Mouse (Mus musculus) kidney, embryonic 16.5 days (tissue): ENCODE measurements at regions not wholly inside any gene's neighbourhood (a gene's known extent, or its start where the extent isn't known, plus 50 kb on each side); places are given as distances from the start of the nearest gene placed in this dataset.

Experiments
- ATAC-seq: fragments of 200-750 bp; cut with Nextera tagmentation; 2 replicates; pipeline ENCODE4 v1.8.0; 2017; ENCODE audit warnings: moderate TSS enrichment; ENCODE audit not compliant: low FRiP score, low TSS enrichment
- H3K27ac ChIP-seq: fragments of 300-500 bp; sonication (generic); 2 replicates; pipeline ENCODE4 v1.5.1; 2014; ENCODE audit warnings: low read length
- H3K27me3 ChIP-seq: fragments of 300-500 bp; sonication (generic); 2 replicates; pipeline ENCODE4 v1.6.1; 2014; ENCODE audit warnings: low read length, control low read depth, mixed read lengths; ENCODE audit not compliant: insufficient read depth
- H3K36me3 ChIP-seq: fragments of 300-500 bp; sonication (generic); 2 replicates; pipeline ENCODE4 v1.6.1; 2014; ENCODE audit warnings: low read length, control low read depth, mixed read lengths; ENCODE audit not compliant: insufficient read depth
- H3K4me1 ChIP-seq: fragments of 300-500 bp; sonication (generic); 2 replicates; pipeline ENCODE4 v1.6.1; 2014; ENCODE audit warnings: low read length, control low read depth, mixed read lengths; ENCODE audit not compliant: insufficient read depth
- H3K4me2 ChIP-seq: fragments of 300-500 bp; sonication (generic); replicated peaks from 2 replicates; pipeline ENCODE4 v1.6.1; 2014; ENCODE audit warnings: low read depth, low read length
- H3K4me3 ChIP-seq: fragments of 300-500 bp; sonication (generic); 2 replicates; pipeline ENCODE4 v1.5.1; 2014; ENCODE audit warnings: mild to moderate bottlenecking, low read length
- H3K9ac ChIP-seq: fragments of 300-500 bp; sonication (generic); replicated peaks from 2 replicates; pipeline ENCODE4 v1.6.1; 2014; ENCODE audit warnings: low read length
- H3K9me3 ChIP-seq: fragments of 300-500 bp; sonication (generic); 2 replicates; pipeline ENCODE4 v1.6.1; 2016; ENCODE audit warnings: low read length, control low read depth
- WGBS: fragments of 180-500 bp; shearing (Covaris S2); extraction: QIAGEN DNeasy Blood & Tissue Kit; methylation state at CpG from one replicate; pipeline ENCODE4 v1.1.7; 2014; 5-methylcytosine and 5-hydroxymethylcytosine counted together

GRCm38 (mm10) chr4:34259444-34259843 is 209.5 kb upstream of the Spaca1 start:
- Histone ChIP-seq H3K27me3 (no peaks in the 10 kb centered on the region), H3K36me3 (no peaks in the 10 kb centered on the region), H3K9me3 (no peaks in the 10 kb centered on the region), H3K9ac (no peak overlapping the region), H3K27ac (no peak overlapping the region), H3K4me1 (no peaks in the 10 kb centered on the region), H3K4me2 (no peak overlapping the region), H3K4me3 (no peak overlapping the region)
- no peak for ATAC-seq

GRCm38 (mm10) chr4:34260468-34260867 is 210.5 kb upstream of the Spaca1 start:
- H3K4me2 ChIP-seq = no peak overlapping the region
- H3K27ac ChIP-seq = no peak overlapping the region
- ATAC-seq = no peak
- 85% methylated on average over 4 of the region's 4 CpGs for WGBS
- H3K9ac ChIP-seq = no peak overlapping the region
- H3K4me1 ChIP-seq = no peaks in the 10 kb centered on the region
- no peaks in the 10 kb centered on the region for H3K36me3 ChIP-seq
- H3K4me3 ChIP-seq = no peak overlapping the region
- no peaks in the 10 kb centered on the region for H3K27me3 ChIP-seq
- H3K9me3 ChIP-seq = no peaks in the 10 kb centered on the region

GRCm38 (mm10) chr4:34261809-34262208 is 211.8 kb upstream of the Spaca1 start:
- no peaks in the 10 kb centered on the region for H3K9me3 ChIP-seq
- no peak for ATAC-seq
- no peak overlapping the region for H3K4me2 ChIP-seq
- H3K27me3 ChIP-seq = no peaks in the 10 kb centered on the region
- no peak overlapping the region for H3K4me3 ChIP-seq
- WGBS = 48% methylated on average over 6 of the region's 6 CpGs
- no peaks in the 10 kb centered on the region for H3K4me1 ChIP-seq
- H3K9ac ChIP-seq = no peak overlapping the region
- no peak overlapping the region for H3K27ac ChIP-seq
- no peaks in the 10 kb centered on the region for H3K36me3 ChIP-seq

DNA sequence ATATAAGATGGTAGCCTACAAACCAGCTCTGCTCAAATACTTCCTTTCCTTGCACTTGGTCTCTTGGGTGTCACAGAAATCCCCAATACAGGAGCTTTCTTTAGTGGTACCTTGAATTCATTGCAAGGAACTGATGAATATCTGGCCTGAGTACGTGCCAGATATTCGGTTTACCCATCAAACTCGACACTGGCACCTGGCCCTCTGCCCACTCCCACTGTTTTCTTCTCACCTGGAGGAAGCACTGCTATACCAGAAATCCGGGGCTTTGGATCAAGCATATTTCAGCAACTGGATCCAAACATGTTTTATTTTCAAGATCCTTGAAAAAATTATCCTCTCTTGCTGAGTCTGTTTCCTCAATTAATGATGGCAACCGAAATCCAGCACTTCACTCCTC is 214.4 kb upstream of the Spaca1 start:
- no peak for ATAC-seq
- Histone ChIP-seq H3K4me1 (no peaks in the 10 kb centered on the region), H3K4me2 (no peak overlapping the region), H3K27me3 (no peaks in the 10 kb centered on the region), H3K9ac (no peak overlapping the region), H3K9me3 (no peaks in the 10 kb centered on the region), H3K36me3 (no peaks in the 10 kb centered on the region), H3K4me3 (no peak overlapping the region), H3K27ac (no peak overlapping the region)
- WGBS = 85% methylated on average over 5 of the region's 5 CpGs

DNA sequence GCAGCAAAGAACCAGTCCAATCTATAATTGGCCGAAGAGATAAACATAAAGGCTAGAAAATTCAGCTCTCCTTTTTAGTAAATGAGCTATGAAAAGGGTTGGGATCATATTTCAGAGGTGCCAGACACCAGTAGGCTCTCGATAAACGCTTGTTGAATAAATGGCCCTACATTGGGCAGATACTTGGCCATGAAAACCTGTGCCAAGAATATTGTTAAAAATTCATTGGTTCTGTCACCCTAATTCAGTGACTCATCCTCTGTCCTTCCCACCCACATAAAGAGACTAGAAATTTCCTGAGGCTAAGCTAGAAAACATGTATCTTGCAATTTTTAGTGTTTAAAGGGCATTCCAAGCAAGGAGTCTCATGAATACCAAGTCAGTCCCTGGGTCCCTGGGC is 224.3 kb upstream of the Spaca1 start:
- H3K4me1 ChIP-seq = no peaks in the 10 kb centered on the region
- ATAC-seq = no peak
- H3K27ac ChIP-seq = no peak overlapping the region
- WGBS = 67% methylated on average over 3 of the region's 3 CpGs
- H3K4me2 ChIP-seq = no peak overlapping the region
- H3K9me3 ChIP-seq = no peaks in the 10 kb centered on the region
- no peak overlapping the region for H3K4me3 ChIP-seq
- no peaks in the 10 kb centered on the region for H3K27me3 ChIP-seq
- H3K36me3 ChIP-seq = no peaks in the 10 kb centered on the region
- no peak overlapping the region for H3K9ac ChIP-seq

- H3K9me3 ChIP-seq = no peaks in the 10 kb centered on the region
- H3K4me1 ChIP-seq = no peaks in the 10 kb centered on the region
- H3K4me2 ChIP-seq = no peak overlapping the region
- ATAC-seq = no peak
- H3K27me3 ChIP-seq = no peaks in the 10 kb centered on the region
- no peak overlapping the region for H3K4me3 ChIP-seq
- no peaks in the 10 kb centered on the region for H3K36me3 ChIP-seq
- H3K9ac ChIP-seq = no peak overlapping the region
- H3K27ac ChIP-seq = no peak overlapping the region
Measured at GRCm38 (mm10) chr4:34275372-34275771, 225.4 kb upstream of the Spaca1 start.

DNA sequence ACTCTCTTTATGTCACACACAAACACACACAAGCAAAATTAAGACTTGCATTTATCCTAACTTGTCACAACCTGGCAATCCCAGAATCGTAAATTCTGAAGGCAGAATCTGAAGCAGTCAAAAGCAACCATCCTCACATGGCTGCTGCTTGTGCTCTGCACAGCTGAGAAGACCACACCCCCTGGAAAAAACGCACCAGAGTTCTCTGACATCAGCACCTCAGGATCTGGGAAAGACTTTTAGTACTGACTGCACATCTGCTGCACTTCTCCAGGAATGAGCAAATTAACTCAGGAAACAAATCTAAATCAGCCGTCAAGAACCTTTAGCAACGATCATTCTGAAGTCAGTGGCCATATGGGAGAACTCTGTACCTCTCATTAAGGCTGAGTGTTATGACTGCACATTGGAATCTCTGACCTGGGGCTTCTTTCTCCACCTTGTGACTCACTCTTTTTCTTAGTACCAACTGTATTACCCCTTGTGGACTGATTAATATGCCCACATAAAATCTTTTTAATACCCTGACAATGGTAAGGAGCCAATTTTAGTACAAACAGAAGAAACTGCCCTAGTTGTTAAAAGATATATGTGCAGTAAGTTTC is 248.1 kb upstream of the Akirin2 start:
- 37% methylated on average over 4 of the region's 4 CpGs for WGBS
- Histone ChIP-seq H3K9ac (no peak overlapping the region), H3K4me3 (no peak overlapping the region), H3K27me3 (no peaks in the 10 kb centered on the region), H3K9me3 (no peaks in the 10 kb centered on the region), H3K4me2 (no peak overlapping the region), H3K27ac (no peak overlapping the region), H3K36me3 (no peaks in the 10 kb centered on the region), H3K4me1 (no peaks in the 10 kb centered on the region)
- no peak for ATAC-seq

DNA sequence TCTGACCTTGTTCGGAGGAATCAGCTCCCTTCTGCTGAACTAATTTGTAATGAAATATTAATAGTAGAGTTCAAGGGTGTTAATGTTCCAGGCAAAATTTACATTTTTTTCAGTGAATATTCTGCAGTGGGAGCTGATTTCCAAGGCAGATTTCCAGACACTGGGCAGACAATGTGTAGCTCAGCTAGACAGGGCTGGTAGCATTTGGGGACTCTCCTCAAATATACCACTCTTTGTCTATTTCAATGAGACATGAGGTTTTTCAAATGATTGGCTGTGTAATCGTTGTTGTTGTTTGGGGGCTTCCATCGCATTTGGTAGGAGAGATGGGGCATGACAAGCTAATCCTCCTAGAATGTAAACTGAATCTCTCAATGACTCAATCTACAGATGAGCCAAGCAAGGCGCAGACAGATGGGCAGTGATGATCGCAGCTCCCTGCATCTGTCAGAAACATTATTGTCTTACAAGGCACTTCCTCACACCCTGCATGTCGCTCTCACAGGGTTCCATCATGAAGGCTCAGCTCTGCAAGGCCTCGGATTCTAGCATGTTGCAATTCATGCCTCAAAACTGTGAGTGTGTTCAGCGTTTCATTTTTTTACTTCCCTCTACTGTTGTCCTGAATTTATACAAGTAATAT is 241.7 kb upstream of the Akirin2 start:
- Histone ChIP-seq H3K27ac (no peak overlapping the region), H3K4me3 (no peak overlapping the region), H3K4me2 (no peak overlapping the region), H3K4me1 (no peaks in the 10 kb centered on the region), H3K27me3 (no peaks in the 10 kb centered on the region), H3K36me3 (no peaks in the 10 kb centered on the region), H3K9me3 (no peaks in the 10 kb centered on the region; the same call in 1 of the 2 replicates), H3K9ac (no peak overlapping the region)
- WGBS = 83% methylated on average over 8 of the region's 8 CpGs
- no peak for ATAC-seq

- 11% methylated on average over 5 of the region's 5 CpGs for WGBS
- no peak overlapping the region for H3K4me3 ChIP-seq
- H3K27ac ChIP-seq = no peak overlapping the region
- H3K9ac ChIP-seq = no peak overlapping the region
- peak; percentile 79; the same call in 1 of the 2 replicates for ATAC-seq
- H3K4me1 ChIP-seq = 0 out of 2 replicates have a peak, but pooled peaks cover under 1% of the 10 kb centered on the region
- H3K27me3 ChIP-seq = no peaks in the 10 kb centered on the region
- H3K4me2 ChIP-seq = no peak overlapping the region
- H3K36me3 ChIP-seq = no peaks in the 10 kb centered on the region
- peaks cover 3% of the 10 kb centered on the region; the same call in 1 of the 2 replicates for H3K9me3 ChIP-seq
Measured at GRCm38 (mm10) chr4:34310061-34310642, 240.6 kb upstream of the Akirin2 start.

- 0 out of 2 replicates have a peak overlapping the region, but pooled peaks have one; percentile 12 for H3K4me2 ChIP-seq
- no peaks in the 10 kb centered on the region for H3K27me3 ChIP-seq
- peak; percentile 46; the same call in 1 of the 2 replicates for ATAC-seq
- peaks cover 3% of the 10 kb centered on the region; the same call in 1 of the 2 replicates for H3K9me3 ChIP-seq
- no peaks in the 10 kb centered on the region for H3K36me3 ChIP-seq
- H3K9ac ChIP-seq = no peak overlapping the region
- 20% methylated on average over 5 of the region's 5 CpGs for WGBS
- 0 out of 2 replicates have a peak, but pooled peaks cover 7% of the 10 kb centered on the region for H3K4me1 ChIP-seq
- 0 out of 2 replicates have a peak overlapping the region, but pooled peaks have one; percentile 29 for H3K27ac ChIP-seq
- H3K4me3 ChIP-seq = no peak overlapping the region
Measured at GRCm38 (mm10) chr4:34315848-34316247, 234.9 kb upstream of the Akirin2 start.
